Mouse (Mus musculus): Measurements from ENCODE around the gene Olfr142. TPM values are rescaled to one million over a fixed set of nuclear protein-coding genes. Genes with fewer than 3 reads are reported as not detected.
"Not testable (repeated sequence)": the region's sequence is repeated elsewhere in the genome, so short reads cannot be mapped to it uniquely, and the experiment has no call there.

The Olfr142 gene
- total RNA-seq (2021) = not detected
- long read RNA-seq, experiment 1 = 0 reads
- long read RNA-seq, experiment 2 = 0 reads

- no peak for DNase-seq (ENCODE audit: low spot score in 2 of 2)
Measured at GRCm38 (mm10) chr2:90257492-90257891, at the start of gene Olfr142. Olfr142 (minus strand) TSS chr2:90257592.

GRCm38 (mm10) chr2:90292741-90293140, 35.3 kb upstream of the Olfr142 start, which contains the start of gene Olfr1272:
Olfr1272 (minus strand) TSS chr2:90292841.
- DNase-seq (ENCODE audit: low spot score in 2 of 2) = no peak

- no peak for DNase-seq (ENCODE audit: low spot score in 2 of 2)
Measured at GRCm38 (mm10) chr2:90270932-90271331, 13.5 kb upstream of the Olfr142 start, which contains the start of gene Olfr1271. Olfr1271 (minus strand) TSS chr2:90271032.

GRCm38 (mm10) chr2:90224393-90224792, 33.0 kb downstream of the Olfr142 start, which contains the start of gene Olfr1506:
Olfr1506 (minus strand) TSS chr2:90224493.
- DNase-seq (ENCODE audit: low spot score in 2 of 2) = not testable (repeated sequence)

Other genes starting within 250 kb of the Olfr142 start
- not detected for gene Olfr1263, start 245.5 kb downstream of the Olfr142 start, total RNA-seq (2021)
- not detected for gene Olfr1264, start 232.0 kb downstream of the Olfr142 start, total RNA-seq (2021)
- gene Olfr1265, start 222.3 kb downstream of the Olfr142 start, total RNA-seq (2021) = not detected
- gene Olfr140, start 194.0 kb downstream of the Olfr142 start, total RNA-seq (2021) = not detected
- not detected for gene Olfr1269, start 136.2 kb downstream of the Olfr142 start, total RNA-seq (2021)
- not detected for gene Olfr32, start 115.3 kb downstream of the Olfr142 start, total RNA-seq (2021)
- gene Olfr1270, start 104.5 kb downstream of the Olfr142 start, total RNA-seq (2021) = not detected
- gene Olfr1506, start 33.1 kb downstream of the Olfr142 start, total RNA-seq (2021) = under 1 TPM in 1 of 2 experiments, not detected in 1; 0.19 TPM
- gene Olfr1271, start 13.4 kb upstream of the Olfr142 start, total RNA-seq (2021) = not detected
- not detected for gene Olfr1272, start 35.2 kb upstream of the Olfr142 start, total RNA-seq (2021)
- under 1 TPM in 1 of 2 experiments, not detected in 1; 0.23 TPM for gene Gm13769, start 64.6 kb upstream of the Olfr142 start, total RNA-seq (2021)
- gene Olfr1274-ps, start 141.1 kb upstream of the Olfr142 start, total RNA-seq (2021) = not detected